Comparison of ENCODE assay signal across 16 mouse cellular contexts in the genomic region with DNA sequence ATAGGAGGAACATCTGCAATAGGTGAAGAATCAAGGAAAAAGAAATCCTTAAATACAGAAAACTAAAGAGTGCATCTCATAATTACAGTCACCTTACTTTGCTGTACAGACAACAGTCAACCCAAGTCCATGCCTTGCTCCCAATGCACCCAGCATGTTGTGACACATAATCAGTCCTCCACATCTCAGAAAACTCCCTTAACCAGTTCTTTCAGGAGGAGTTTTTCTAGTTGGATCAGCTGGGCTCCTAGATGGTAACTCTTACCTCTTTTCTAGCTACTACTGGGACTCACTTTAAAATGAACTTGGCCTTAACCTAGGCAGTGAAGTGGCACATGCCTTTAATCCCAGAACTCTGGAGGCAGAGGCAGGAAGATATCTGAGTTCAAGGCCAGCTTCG. TPM values are rescaled to one million over a fixed set of nuclear protein-coding genes. Genes with fewer than 3 reads are reported as not detected.
DNase-seq lines count a peak whose midpoint lies in the region; ATAC-seq and TF ChIP-seq lines count a peak whose summit lies in the region.
"Had no signal": no experiment of that assay in that cellular context is flagged by ENCODE, and none has a peak within 500 bp of the region (broad histone marks: within the 10 kb centered on the region; RNA-seq: fewer than 3 reads in every experiment).

No protein-coding gene starts in this region.

- WGBS in liver, adult 2 months, result 33% methylated on average over 1 of the region's 1 CpGs
- 74% methylated on average over 1 of the region's 1 CpGs for WGBS in liver, embryonic 11.5 days
- WGBS in stomach, postnatal 0 days, result 74% methylated on average over 1 of the region's 1 CpGs

- no peak for ATAC-seq in liver, embryonic 11.5 days (replicated peaks; ENCODE audit: low FRiP score)
- ATAC-seq in erythroblast, adult 5-6 weeks (replicated peaks; ENCODE audit: low FRiP score, poor library complexity, severe bottlenecking), result 0 out of 2 replicates have a peak, but pooled peaks have one; percentile 27
- ATAC-seq in stomach, postnatal 0 days (ENCODE audit: low FRiP score, low TSS enrichment), result no peak
- ATAC-seq: forebrain, embryonic 13.5 days; forebrain, postnatal 0 days had no signal

- H3K79me2 ChIP-seq in liver, adult 2 months (ENCODE audit: control insufficient read depth, insufficient read depth, low read length), result peaks cover 15% of the 10 kb centered on the region; the same call in 1 of the 2 replicates

- H3K4me3 ChIP-seq in liver, adult 2 months (ENCODE audit: insufficient read depth, low read depth, low read length), result no peak overlapping the region
- no peak overlapping the region for H3K4me3 ChIP-seq in liver, embryonic 11.5 days (ENCODE audit: low read depth, low read length)
- H3K4me3 ChIP-seq in stomach, postnatal 0 days (ENCODE audit: low read depth, low read length), result no peak overlapping the region
- H3K4me3 ChIP-seq: forebrain, embryonic 13.5 days; heart, embryonic 13.5 days; hindbrain, embryonic 15.5 days had no signal

- H3K4me1 ChIP-seq in liver, adult 2 months (ENCODE audit: control insufficient read depth, insufficient read depth, low read length), result peaks cover 19% of the 10 kb centered on the region
- peaks cover 13% of the 10 kb centered on the region for H3K4me1 ChIP-seq in liver, embryonic 11.5 days (replicated peaks; ENCODE audit: control insufficient read depth, insufficient read depth, low read length)
- H3K4me1 ChIP-seq in stomach, postnatal 0 days (replicated peaks; ENCODE audit: control insufficient read depth, insufficient read depth), result 0 out of 2 replicates have a peak, but pooled peaks cover 2% of the 10 kb centered on the region

- TF ChIP-seq CTCF in liver, adult 2 months (IDR thresholded peaks at IDR 0.05; ENCODE audit: low read depth, low read length), result no peak
- TF ChIP-seq CTCF in stomach, postnatal 0 days (IDR thresholded peaks at IDR 0.05; ENCODE audit: low read depth), result no peak

- no peak overlapping the region for H3K4me2 ChIP-seq in liver, embryonic 11.5 days
- H3K4me2 ChIP-seq in stomach, postnatal 0 days (replicated peaks; ENCODE audit: low read depth), result no peak overlapping the region
- H3K4me2 ChIP-seq: forebrain, embryonic 13.5 days; heart, embryonic 13.5 days; hindbrain, embryonic 15.5 days had no signal

- H3K27ac ChIP-seq in liver, adult 2 months (replicated peaks; ENCODE audit: insufficient read depth, low read depth, low read length), result 0 out of 2 replicates have a peak overlapping the region, but pooled peaks have one; percentile 5
- no peak overlapping the region for H3K27ac ChIP-seq in liver, embryonic 11.5 days (ENCODE audit: low read depth, low read length)
- H3K27ac ChIP-seq in stomach, postnatal 0 days (replicated peaks), result 0 out of 2 replicates have a peak overlapping the region, but pooled peaks have one; percentile 8
- H3K27ac ChIP-seq: forebrain, embryonic 13.5 days; heart, embryonic 13.5 days; hindbrain, embryonic 15.5 days had no signal

- no peak for TF ChIP-seq POLR2A in liver, adult 2 months (IDR thresholded peaks at IDR 0.05; ENCODE audit: extremely low read depth, insufficient read depth, low read length)

- no peak for DNase-seq in liver, adult 2 months (ENCODE audit: extremely low read depth, low read depth, low spot score)
- no peak for DNase-seq in liver, embryonic 11.5 days (ENCODE audit: low spot score)
- DNase-seq in gonadal fat pad, adult 2 months (ENCODE audit: low read depth), result peak; percentile 88
- no peak for DNase-seq in stomach, postnatal 0 days (ENCODE audit: low spot score)
- DNase-seq in gastrocnemius, postnatal 36 days, result no peak
- no peak for DNase-seq in testis, postnatal 14 days (ENCODE audit: low spot score)
- DNase-seq: adrenal gland, adult 2 months; adrenal gland, postnatal 25 days; cerebellum, adult 2 months; cerebellum, postnatal 10 days; forebrain, postnatal 0 days; heart, postnatal 36 days had no signal

- no peaks in the 10 kb centered on the region for H3K9me3 ChIP-seq in liver, embryonic 11.5 days (ENCODE audit: control insufficient read depth, low read length)
- no peaks in the 10 kb centered on the region for H3K9me3 ChIP-seq in stomach, postnatal 0 days (ENCODE audit: control insufficient read depth, low read length)
- H3K9me3 ChIP-seq: forebrain, embryonic 13.5 days; heart, embryonic 13.5 days; hindbrain, embryonic 15.5 days had no signal

- intact Hi-C loops in gastrocnemius, postnatal 36 days (cut with DNase I), result no loop called here

- no peak overlapping the region for H3K9ac ChIP-seq in liver, adult 2 months (ENCODE audit: low read depth, low read length)
- H3K9ac ChIP-seq in liver, embryonic 11.5 days (ENCODE audit: low read depth, low read length), result no peak overlapping the region
- H3K9ac ChIP-seq in stomach, postnatal 0 days (ENCODE audit: low read length), result no peak overlapping the region
- H3K9ac ChIP-seq: forebrain, embryonic 13.5 days; forebrain, postnatal 0 days; heart, embryonic 13.5 days; hindbrain, embryonic 15.5 days had no signal

- no peaks in the 10 kb centered on the region for H3K27me3 ChIP-seq in liver, adult 2 months (ENCODE audit: control insufficient read depth, insufficient read depth, low read length)
- H3K27me3 ChIP-seq in liver, embryonic 11.5 days (replicated peaks; ENCODE audit: control insufficient read depth, insufficient read depth, low read length), result no peaks in the 10 kb centered on the region
- no peaks in the 10 kb centered on the region for H3K27me3 ChIP-seq in stomach, postnatal 0 days (ENCODE audit: control insufficient read depth, insufficient read depth, low read length)
- H3K27me3 ChIP-seq: forebrain, embryonic 13.5 days; heart, embryonic 13.5 days; hindbrain, embryonic 15.5 days had no signal

- peaks cover 27% of the 10 kb centered on the region for H3K36me3 ChIP-seq in liver, adult 2 months (ENCODE audit: control insufficient read depth, insufficient read depth, low read length)
- H3K36me3 ChIP-seq in liver, embryonic 11.5 days (ENCODE audit: control insufficient read depth, insufficient read depth, low read length), result peaks cover 8% of the 10 kb centered on the region; the same call in 1 of the 2 replicates
- H3K36me3 ChIP-seq in stomach, postnatal 0 days (ENCODE audit: control insufficient read depth, insufficient read depth, low read length), result 0 out of 2 replicates have a peak, but pooled peaks cover 2% of the 10 kb centered on the region

- TF ChIP-seq EP300 in stomach, postnatal 0 days (optimal IDR thresholded peaks at IDR 0.05), result peak; percentile 48

RNA-seq across cellular contexts. Expression of gene Rab14, which starts 6.9 kb away (rescaled TPM):
- total RNA-seq in liver, adult 2 months (2014; rRNA removed), result 109 and 112 TPM in 2 replicates
- polyA plus RNA-seq in liver, adult 2 months (2012; rRNA removed), result 246 and 305 TPM in 2 replicates
- 192 and 201 TPM in 2 replicates for polyA plus RNA-seq in liver, embryonic 11.5 days (2014; fragmentation: Nextera tagmentation; extraction: Ambion mirVana)
- 58.4 and 62.1 TPM in 2 replicates for total RNA-seq in erythroblast, adult 5-6 weeks (2015; ENCODE audit: low replicate concordance)
- total RNA-seq in erythroblast, adult 5-6 weeks (2017; ENCODE audit: low replicate concordance), result 61.2 and 131 TPM in 2 replicates
- 49.2 and 69.8 TPM in 2 replicates for polyA plus RNA-seq in gonadal fat pad, adult 2 months (2012; rRNA removed)
- polyA plus RNA-seq in stomach, postnatal 0 days (2015; fragmentation: Nextera tagmentation; extraction: Ambion mirVana), result 325 and 350 TPM in 2 replicates
- 10 to 100 TPM; 65.4 to 81.3 TPM for total RNA-seq in gastrocnemius, postnatal 36 days (2021)
